Mouse (Mus musculus) midbrain, embryonic 16.5 days (tissue): Measurements from ENCODE around the gene Usp2. TPM values are rescaled to one million over a fixed set of nuclear protein-coding genes. Genes with fewer than 3 reads are reported as not detected.

ENCODE experiments used
- ATAC-seq: fragments of 200-750 bp; cut with Nextera tagmentation; 2 replicates; pipeline ENCODE4 v1.8.0; 2017; ENCODE audit warnings: moderate TSS enrichment
- H3K27ac ChIP-seq: fragments of 300-500 bp; sonication (generic); 2 replicates; pipeline ENCODE4 v1.5.1; 2014; ENCODE audit warnings: mild to moderate bottlenecking, low read length, mixed read lengths
- H3K27me3 ChIP-seq: fragments of 300-500 bp; sonication (generic); 2 replicates; pipeline ENCODE4 v1.6.1; 2014; ENCODE audit warnings: low read depth, low read length, mixed read lengths; ENCODE audit not compliant: control insufficient read depth, insufficient read depth
- H3K36me3 ChIP-seq: fragments of 300-500 bp; sonication (generic); 2 replicates; pipeline ENCODE4 v1.6.1; 2014; ENCODE audit warnings: mild to moderate bottlenecking, low read length, moderate library complexity, mixed read lengths; ENCODE audit not compliant: control insufficient read depth, insufficient read depth
- H3K4me1 ChIP-seq: fragments of 300-500 bp; sonication (generic); 2 replicates; pipeline ENCODE4 v1.6.1; 2014; ENCODE audit warnings: mild to moderate bottlenecking, low read length, mixed read lengths; ENCODE audit not compliant: control insufficient read depth, insufficient read depth
- H3K4me2 ChIP-seq: fragments of 300-500 bp; sonication (generic); 2 replicates; pipeline ENCODE4 v1.6.1; 2014; ENCODE audit warnings: mild to moderate bottlenecking, low read length, mixed read lengths
- H3K4me3 ChIP-seq: fragments of 300-500 bp; sonication (generic); 2 replicates; pipeline ENCODE4 v1.5.1; 2014; ENCODE audit warnings: low read depth, mild to moderate bottlenecking, low read length, moderate library complexity, mixed read lengths
- H3K9ac ChIP-seq: fragments of 300-500 bp; sonication (generic); 2 replicates; pipeline ENCODE4 v1.6.1; 2014; ENCODE audit warnings: low read depth, low read length, mixed read lengths
- H3K9me3 ChIP-seq: fragments of 300-500 bp; sonication (generic); replicated peaks from 2 replicates; pipeline ENCODE4 v1.6.1; 2014; ENCODE audit warnings: mild to moderate bottlenecking, low read length, mixed read lengths; ENCODE audit not compliant: control insufficient read depth, poor library complexity, severe bottlenecking
- WGBS: fragments of 180-500 bp; shearing (Covaris S2); extraction: QIAGEN DNeasy Blood & Tissue Kit; methylation state at CpG from one replicate; pipeline ENCODE4 v1.1.7; 2014; 5-methylcytosine and 5-hydroxymethylcytosine counted together
- polyA plus RNA-seq: library from polyadenylated mRNA; unstranded; fragments of >200 nt; fragmentation: Nextera tagmentation; extraction: Ambion mirVana; gene quantifications from 2 replicates; pipeline ENCODE4 v1.2.1, GENCODE M21; 2015

Gene Usp2
- polyA plus RNA-seq, 1 experiment from 2014 or later = 9.7 TPM

DNA sequence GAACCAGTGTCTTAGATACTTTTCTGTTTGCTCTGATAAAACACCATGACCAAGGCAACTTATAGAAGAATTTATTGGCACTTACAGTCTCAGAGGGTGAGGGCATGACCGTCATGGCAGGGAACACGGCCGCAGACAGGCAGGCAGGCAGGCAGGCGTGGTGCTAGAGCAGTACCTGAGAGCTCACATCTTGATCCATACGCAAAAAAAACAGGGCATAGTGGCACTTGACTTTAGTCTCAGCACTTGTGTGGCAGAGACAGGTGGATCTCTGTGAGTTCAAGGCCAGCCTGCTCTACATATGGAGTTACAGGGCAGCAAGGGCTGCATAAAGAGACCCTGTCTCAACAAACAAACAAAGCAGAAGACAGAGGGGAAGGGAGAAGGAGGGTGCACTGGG, 33.5 kb upstream of the Usp2 start:
- Histone ChIP-seq H3K36me3 (no peaks in the 10 kb centered on the region), H3K9me3 (no peaks in the 10 kb centered on the region), H3K27ac (no peak overlapping the region), H3K9ac (no peak overlapping the region), H3K4me2 (no peak overlapping the region), H3K4me1 (no peaks in the 10 kb centered on the region), H3K27me3 (no peaks in the 10 kb centered on the region), H3K4me3 (no peak overlapping the region)
- WGBS = 92% methylated on average over 5 of the region's 5 CpGs
- ATAC-seq = no peak

DNA sequence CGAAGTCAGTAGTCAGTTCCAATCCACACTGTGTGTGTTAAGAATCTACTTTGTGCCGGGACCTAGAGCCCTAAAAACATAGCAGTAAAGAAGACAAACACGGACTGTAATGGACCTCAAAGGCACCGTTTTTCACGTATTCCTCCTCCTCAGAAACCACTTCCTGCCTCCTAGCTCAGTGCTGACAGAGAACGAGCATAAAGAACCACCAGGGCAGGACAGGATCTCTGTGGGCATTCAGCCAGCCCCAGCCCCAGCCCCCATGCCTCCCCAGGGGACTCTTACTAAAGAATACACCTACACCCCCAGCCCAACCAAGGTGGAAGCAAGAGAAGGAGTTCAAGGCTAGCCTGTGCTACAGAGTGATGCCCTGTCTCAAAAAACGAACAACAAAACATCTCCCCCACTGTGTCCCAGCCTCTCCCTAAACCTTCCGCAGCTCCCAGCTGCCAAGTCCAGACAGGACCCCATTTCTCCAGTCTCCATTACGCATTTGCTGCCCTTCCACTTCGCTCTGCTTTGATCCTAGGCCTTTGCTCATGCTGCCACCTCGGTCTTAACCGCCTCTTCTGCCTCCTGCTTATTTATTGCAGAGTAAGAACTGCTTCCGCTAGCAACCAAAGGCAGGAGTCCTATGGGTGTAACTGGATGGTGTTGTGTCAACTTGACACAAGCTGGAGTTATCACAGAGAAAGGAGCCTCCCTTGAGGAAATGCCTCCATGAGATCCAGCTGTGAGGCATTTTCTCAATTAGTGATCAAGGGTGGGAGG, 32.7 kb upstream of the Usp2 start:
- Histone ChIP-seq H3K9me3 (no peaks in the 10 kb centered on the region), H3K27ac (no peak overlapping the region)
- WGBS = 78% methylated on average over 13 of the region's 13 CpGs

DNA sequence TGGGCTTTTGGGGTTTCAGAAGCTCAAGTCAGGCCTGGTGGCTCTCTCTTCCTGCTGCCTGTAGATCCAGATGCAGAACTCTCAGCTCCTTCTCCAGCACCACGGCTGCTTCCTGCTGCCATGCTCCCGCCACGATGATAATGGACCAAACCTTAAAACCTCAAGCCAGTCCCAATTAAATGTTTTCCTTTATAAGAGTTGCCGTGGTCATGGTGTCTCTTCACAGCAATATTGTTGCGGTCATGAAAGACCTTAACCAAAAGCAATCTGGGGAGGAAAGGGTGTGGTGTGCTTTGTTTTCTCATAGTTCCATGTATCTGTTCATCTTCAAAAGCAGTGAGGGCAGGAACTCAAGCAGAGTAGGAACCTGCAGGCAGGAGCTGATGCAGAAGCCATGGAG, 29.7 kb upstream of the Usp2 start:
- Histone ChIP-seq H3K4me2 (no peak overlapping the region), H3K4me3 (no peak overlapping the region), H3K36me3 (no peaks in the 10 kb centered on the region), H3K9me3 (no peaks in the 10 kb centered on the region), H3K4me1 (no peaks in the 10 kb centered on the region), H3K27me3 (no peaks in the 10 kb centered on the region; the same call in none of the 2 replicates), H3K27ac (no peak overlapping the region), H3K9ac (no peak overlapping the region)
- 97% methylated on average over 5 of the region's 5 CpGs for WGBS
- ATAC-seq = no peak

More for the DNA sequence above, 32.7 kb upstream of the Usp2 start:
- Histone ChIP-seq H3K9ac (no peak overlapping the region), H3K36me3 (no peaks in the 10 kb centered on the region), H3K27me3 (no peaks in the 10 kb centered on the region), H3K4me1 (no peaks in the 10 kb centered on the region), H3K4me2 (no peak overlapping the region), H3K4me3 (no peak overlapping the region)
- ATAC-seq = no peak

DNA sequence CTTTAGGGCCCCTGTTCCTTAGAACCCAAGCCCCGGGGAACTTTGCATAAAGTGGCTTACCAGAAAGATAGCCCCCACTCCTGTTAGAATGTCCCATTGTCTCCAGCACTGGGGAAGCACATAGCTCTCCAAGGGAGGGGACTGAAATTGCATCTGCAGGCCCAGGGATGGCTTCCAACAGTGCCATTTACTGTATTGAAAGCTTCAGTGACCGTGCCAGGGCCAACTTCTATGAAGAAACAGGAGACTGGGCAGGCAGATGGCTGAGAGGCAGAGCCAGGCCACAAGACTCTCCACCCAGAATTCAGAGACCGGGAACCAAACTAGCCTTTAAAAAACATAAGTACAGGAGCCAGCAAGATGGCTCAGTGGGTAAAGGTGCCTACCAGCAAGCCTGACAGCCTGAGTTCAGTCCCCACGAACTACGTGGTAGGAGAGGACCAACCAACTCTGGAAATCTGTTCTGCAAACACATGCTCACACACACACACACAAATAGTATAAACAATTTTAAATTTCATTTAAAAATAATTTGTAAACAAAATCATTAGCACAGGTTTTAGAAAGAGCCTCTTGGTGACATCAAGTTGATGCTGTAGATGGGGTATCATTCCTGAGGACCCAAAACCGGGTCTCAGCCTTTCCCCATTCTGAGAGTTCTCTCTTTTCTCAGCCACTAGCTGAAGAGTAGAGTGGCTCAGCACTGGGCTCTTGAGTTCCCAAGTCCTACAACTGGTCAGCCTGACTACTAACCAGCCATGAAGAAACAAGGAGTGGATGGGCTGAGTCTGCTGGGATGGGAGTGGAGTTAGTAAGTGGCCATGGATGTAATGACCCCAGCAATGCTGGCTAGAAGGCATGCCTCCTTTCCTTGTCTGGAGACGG, 25.1 kb upstream of the Usp2 start:
- Histone ChIP-seq H3K9me3 (no peaks in the 10 kb centered on the region), H3K9ac (no peak overlapping the region), H3K4me2 (no peak overlapping the region), H3K27ac (no peak overlapping the region), H3K36me3 (no peaks in the 10 kb centered on the region), H3K4me1 (peaks cover 16% of the 10 kb centered on the region; the same call in 1 of the 2 replicates), H3K4me3 (no peak overlapping the region), H3K27me3 (peaks cover 16% of the 10 kb centered on the region)
- ATAC-seq = no peak
- WGBS = 67% methylated on average over 7 of the region's 7 CpGs

DNA sequence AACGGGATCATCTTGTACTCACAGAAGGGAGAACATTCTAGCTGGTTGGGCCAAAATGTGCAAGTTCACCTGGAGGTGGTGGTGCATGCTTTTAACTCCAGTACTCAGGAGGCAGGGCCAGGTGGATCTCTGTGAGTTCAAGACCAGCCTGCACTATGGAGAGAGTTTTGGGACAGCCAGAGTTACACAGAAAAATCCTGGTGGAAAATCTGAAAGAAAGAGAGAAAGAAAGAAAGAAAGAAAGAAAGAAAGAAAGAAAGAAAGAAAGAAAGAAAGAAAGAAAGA, 24.5 kb upstream of the Usp2 start:
- no peaks in the 10 kb centered on the region for H3K36me3 ChIP-seq
- no peak overlapping the region for H3K4me3 ChIP-seq
- no peak overlapping the region for H3K9ac ChIP-seq
- ATAC-seq = no peak
- H3K4me1 ChIP-seq = peaks cover 16% of the 10 kb centered on the region; the same call in 1 of the 2 replicates
- no peaks in the 10 kb centered on the region for H3K9me3 ChIP-seq
- H3K27me3 ChIP-seq = peaks cover 16% of the 10 kb centered on the region
- no peak overlapping the region for H3K4me2 ChIP-seq
- no peak overlapping the region for H3K27ac ChIP-seq
- 88% methylated on average over 1 of the region's 1 CpGs for WGBS

DNA sequence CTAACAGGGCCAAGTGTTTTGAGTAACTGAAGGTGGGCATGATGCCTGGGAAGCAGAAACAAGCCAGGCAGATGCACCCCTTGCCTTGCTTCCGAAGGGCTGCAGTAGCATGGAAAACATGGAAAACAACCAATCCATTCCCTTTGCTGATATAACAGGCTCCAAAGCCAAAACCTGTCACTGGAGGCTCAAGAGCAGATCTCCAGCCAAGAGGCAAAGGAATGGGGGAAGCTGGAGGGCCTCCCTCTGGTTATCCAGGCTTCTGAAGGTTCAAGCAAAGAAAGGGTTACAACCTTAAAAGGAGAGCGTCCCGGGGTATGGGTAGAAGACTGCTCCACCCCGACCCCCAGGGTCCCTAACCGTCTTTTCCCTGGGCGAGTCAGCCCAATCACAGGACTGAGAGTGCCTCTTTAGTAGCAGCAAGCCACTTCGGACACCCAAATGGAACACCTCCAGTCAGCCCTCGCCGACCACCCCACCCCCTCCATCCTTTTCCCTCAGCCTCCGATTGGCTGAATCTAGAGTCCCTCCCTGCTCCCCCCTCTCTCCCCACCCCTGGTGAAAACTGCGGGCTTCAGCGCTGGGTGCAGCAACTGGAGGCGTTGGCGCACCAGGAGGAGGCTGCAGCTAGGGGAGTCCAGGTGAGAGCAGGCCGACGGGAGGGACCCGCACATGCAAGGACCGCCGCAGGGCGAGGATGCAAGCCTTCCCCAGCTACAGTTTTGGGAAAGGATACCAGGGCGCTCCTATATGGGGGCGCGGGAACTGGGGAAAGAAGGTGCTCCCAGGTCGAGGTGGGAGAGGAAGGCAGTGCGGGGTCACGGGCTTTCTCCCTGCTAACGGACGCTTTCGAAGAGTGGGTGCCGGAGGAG, 23.7 kb upstream of the Usp2 start, which contains the start of gene Thy1:
Gene Thy1 (plus strand): TSS at position 549 of the 872 bp plus-strand sequence.
- H3K27me3 ChIP-seq = peaks cover 16% of the 10 kb centered on the region
- WGBS = under 1% methylated on average over 29 of the region's 30 CpGs

DNA sequence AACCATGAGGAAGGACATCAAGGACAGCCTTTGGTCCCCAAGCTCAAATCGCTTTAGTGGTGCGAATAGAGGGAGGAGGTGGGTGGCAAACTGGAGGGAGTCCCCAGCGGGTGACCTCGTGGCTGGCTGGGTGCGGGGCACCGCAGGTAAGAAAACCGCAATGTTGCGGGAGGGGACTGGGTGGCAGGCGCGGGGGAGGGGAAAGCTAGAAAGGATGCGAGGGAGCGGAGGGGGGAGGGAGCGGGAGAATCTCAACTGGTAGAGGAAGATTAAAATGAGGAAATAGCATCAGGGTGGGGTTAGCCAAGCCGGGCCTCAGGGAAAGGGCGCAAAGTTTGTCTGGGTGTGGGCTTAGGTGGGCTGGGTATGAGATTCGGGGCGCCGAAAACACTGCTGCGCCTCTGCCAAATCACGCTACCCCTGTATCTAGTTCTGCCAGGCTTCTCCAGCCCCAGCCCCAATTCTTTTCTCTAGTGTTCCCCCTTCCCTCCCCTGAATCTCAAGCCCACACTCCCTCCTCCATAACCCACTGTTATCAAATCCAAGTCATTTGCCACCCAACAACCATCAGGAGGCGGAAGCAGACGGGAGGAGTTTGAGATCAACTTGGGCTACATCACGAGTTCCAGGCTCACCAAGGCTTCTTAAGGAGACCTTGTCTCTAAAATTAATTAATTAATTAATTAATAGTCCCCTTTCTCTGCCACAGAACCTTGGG, 23.0 kb upstream of the Usp2 start:
- H3K4me3 ChIP-seq = peak overlapping the region; percentile 43
- peak overlapping the region; percentile 62 for H3K4me2 ChIP-seq
- no peaks in the 10 kb centered on the region for H3K36me3 ChIP-seq
- peaks cover 16% of the 10 kb centered on the region; the same call in 1 of the 2 replicates for H3K4me1 ChIP-seq
- no peaks in the 10 kb centered on the region for H3K9me3 ChIP-seq
- H3K9ac ChIP-seq = peak overlapping the region; percentile 42
- 4% methylated on average over 22 of the region's 23 CpGs for WGBS
- peaks cover 16% of the 10 kb centered on the region for H3K27me3 ChIP-seq
- peak; percentile 34; the same call in 1 of the 2 replicates for ATAC-seq
- H3K27ac ChIP-seq = no peak overlapping the region

More for the DNA sequence above, 23.7 kb upstream of the Usp2 start, which contains the start of gene Thy1:
- H3K9me3 ChIP-seq = no peaks in the 10 kb centered on the region
- peak; percentile 70 for ATAC-seq
- H3K4me2 ChIP-seq = peak within 1 kb of the TSS; percentile 62
- no peaks in the 10 kb centered on the region for H3K36me3 ChIP-seq
- peak within 1 kb of the TSS; percentile 42 for H3K9ac ChIP-seq
- peak within 1 kb of the TSS; percentile 43 for H3K4me3 ChIP-seq
- H3K4me1 ChIP-seq = peaks cover 16% of the 10 kb centered on the region; the same call in 1 of the 2 replicates
- H3K27ac ChIP-seq = no peak within 1 kb of the TSS
